Mouse (Mus musculus) c-Kit-positive CD71-positive TER-119-positive erythroid progenitor cells, embryonic 14.5 days (primary cell): ENCODE results near the gene Frs2.
"Not testable (repeated sequence)": the region's sequence is repeated elsewhere in the genome, so short reads cannot be mapped to it uniquely, and the experiment has no call there.

Experiments used
- DNase-seq: peaks from one replicate; pipeline ENCODE4 v3.0.0-alpha.2; 2013; ENCODE audit warnings: low spot score

Gene Frs2

DNA sequence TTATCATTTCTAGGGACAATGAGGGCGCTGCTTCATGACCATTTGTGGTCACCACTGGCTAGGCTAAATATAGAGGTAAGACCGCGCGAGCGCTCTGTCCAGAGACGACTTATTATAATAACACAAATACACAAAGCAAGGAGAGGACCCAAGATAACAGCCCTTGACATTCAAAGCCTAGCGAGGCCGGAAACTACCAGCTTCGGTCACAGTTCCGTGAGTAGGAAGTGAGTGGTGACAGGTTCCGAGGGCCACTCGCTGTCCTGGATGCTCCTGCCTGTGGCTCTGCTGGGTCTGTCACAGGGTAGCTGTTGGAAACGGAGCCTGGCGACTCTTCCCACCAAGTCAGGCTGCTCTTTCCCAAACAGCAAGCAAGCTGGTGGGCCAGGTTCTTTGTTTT is 106.0 kb downstream of the Frs2 start:
- no peak for DNase-seq

- no peak for DNase-seq
These were observed 108.0 kb downstream of the Frs2 start for GRCm38 (mm10) chr10:117040355-117040754.

DNA sequence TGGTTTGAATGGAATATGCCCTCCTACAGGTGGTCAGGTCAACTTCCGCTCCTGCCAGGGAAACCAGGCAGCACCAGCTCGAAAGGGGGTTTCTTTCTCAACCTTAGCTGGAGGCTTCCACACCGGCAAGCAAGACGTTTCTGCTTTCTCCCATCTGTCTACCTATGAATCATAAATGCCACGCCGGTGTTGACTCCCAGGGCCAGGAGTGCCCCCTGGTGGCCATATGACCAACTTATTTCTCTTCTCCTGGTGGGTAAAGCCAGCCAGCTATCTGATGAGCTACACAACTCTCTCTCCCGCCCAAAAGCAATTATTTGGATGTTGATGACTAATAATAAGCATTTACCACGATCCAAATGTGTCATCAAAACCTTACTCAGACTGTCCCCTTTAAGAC is 114.5 kb downstream of the Frs2 start:
- DNase-seq: peak; percentile 67

DNA sequence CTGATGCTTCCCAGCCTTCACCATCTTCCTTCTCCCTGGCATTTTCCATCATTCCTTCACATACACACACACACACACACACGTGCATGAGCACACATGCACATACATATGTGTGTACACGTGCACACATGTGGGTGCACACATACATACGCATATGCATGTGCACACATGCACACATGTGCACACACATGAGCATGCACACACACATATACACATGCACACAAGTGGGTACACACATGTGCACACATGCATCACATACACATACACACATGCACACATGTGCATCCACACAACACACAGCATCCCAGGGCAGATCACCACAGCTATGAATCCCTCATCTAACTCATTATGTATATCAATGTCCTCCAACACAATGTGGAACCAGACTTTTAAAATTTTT is 117.2 kb downstream of the Frs2 start:
- DNase-seq: no peak

DNA sequence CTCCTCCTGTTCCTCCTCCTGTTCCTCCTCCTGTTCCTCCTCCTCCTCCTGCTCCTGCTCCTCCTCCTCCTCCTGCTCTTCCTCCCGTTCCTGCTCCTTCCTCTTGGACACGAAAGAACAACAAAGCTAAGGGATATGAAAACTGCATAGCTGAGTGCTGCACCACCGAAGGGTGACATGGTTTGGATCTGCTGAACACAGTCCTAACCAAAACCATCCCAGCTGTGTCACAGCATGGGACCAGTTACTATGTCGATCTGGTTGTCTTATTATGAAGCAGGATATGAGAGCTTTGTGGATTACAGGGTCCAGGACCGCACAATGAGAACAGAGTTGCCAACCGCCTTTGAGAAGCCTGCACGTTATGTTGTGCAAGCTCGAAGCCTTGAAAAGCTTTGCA is 122.2 kb downstream of the Frs2 start:
- no peak for DNase-seq

DNA sequence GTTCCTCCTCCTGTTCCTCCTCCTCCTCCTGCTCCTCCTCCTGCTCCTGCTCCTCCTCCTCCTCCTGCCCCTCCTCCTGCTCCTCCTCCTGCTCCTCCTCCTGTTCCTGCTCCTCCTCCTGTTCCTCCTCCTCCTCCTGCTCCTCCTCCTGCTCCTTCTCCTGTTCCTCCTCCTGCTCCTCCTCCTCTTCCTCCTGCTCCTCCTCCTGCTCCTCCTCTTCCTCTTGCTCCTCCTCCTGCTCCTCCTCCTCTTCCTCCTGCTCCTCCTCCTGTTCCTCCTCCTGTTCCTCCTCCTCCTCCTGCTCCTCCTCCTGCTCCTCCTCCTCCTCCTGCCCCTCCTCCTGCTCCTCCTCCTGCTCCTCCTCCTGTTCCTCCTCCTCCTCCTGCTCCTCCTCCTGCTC is 122.6 kb downstream of the Frs2 start:
- DNase-seq: not testable (repeated sequence)

DNA sequence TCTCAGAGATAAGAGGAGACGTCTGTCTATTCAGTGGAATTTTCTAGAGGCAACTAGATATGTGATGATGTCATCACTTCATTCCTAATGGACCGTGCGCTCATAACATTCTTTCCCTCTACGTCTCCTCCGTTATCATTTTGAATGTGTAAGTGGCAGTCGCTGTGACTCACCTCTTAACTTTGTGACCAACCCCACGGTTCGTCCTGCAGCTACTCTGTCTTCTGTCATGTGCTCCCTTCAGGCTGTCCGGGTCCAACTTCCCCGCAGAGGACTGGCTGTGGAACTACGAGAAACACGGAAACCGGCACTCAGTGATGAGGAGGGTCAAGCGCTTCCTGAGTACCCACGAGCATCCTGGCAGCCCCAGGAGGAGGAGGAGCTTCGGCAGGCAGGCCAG is 124.6 kb downstream of the Frs2 start:
- no peak for DNase-seq

DNA sequence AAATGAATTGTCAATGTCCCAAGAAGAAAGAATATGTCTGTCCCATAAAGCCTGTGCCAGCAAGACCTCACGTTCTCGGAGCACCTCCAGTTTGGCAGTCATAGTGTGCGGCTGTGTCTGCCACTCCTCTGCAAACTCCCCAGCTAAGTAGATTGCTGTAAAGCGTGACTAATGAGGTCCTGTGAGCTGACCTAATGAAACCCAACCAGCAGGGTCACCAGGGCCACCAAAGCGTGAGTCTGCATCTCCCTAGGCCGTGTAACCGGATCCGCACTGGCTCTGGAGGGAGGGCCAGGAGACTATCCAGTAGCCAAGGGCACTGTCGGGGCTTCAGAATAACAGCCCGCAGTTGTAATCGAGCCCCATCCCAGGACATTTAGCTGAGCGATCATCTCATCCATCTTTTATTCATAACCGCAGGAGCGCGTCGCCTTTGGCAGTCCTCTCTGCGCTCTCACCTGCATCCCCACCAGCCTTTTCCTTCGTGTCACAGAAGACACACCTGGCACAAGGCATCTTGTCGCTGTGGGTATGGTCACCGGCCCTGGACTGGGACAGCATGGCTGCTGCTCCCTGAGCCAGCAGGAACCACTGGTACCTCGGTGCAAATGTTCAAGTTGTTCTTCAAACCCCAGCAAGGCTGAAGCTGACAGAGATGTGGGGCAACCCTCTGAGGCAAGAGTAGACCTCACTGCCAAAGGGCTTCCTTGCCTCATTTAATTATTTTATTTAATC is 127.1 kb downstream of the Frs2 start:
- no peak for DNase-seq
